Mouse (Mus musculus) lung, adult 2 months (tissue): ENCODE data around the gene Mgrn1.
A peak's percentile ranks its signal among the peaks of the same experiment; 100 is the strongest.

Experiments
- CTCF ChIP-seq: fragments of 200-500 bp; IDR thresholded peaks from 2 replicates; pipeline ENCODE4 v1.5.1; 2011; ENCODE audit warnings: mild to moderate bottlenecking, low read length, control low read depth; ENCODE audit not compliant: insufficient read depth
- POLR2A ChIP-seq: fragments of 200-500 bp; IDR thresholded peaks from 2 replicates; pipeline ENCODE4 v1.6.1; 2011; ENCODE audit warnings: low read depth, mild to moderate bottlenecking, control low read depth, low read length, borderline replicate concordance; ENCODE audit errors: extremely low read depth

DNA sequence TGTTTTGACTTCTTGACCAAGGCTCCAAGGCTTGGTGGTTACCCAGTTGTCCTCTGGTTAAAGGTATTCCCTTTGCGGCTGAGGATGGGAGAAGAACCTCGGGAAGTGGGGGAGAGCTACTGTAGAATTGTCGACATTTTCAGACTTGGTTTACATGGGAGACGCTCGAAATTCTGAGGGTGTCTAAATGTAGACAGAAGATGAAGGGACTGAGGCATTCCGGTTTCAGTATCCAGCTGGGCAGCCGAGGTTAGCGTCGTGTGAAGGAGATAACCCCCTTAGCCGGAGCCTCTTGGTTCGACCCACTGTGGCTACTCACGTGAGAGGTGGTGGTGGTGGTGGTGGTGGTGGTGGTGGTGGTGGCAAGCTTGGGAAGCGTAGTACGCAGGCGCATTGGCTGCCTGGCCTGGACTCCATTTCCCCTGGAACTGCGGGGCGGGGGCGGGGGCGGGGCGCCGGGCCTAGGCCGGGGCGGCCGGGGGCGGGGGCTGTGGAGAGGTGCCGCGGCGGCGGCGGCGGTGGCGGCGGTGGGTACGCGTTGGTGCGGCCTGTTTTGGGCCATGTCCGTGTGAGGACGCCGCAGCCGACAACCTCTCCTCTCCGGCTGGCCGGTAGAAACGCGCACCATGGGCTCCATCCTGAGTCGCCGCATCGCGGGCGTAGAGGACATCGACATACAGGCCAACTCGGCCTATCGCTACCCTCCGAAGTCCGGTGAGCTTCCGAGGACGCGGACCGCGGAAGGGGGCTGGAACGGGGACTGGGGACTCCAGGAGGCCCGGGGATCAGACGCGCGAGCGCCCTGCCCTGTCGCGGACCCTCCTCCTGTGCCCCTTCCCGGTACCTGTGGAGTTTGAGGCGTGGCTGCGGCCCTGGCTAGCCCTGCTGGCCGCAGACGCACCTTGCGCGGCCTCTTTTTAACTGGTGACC, at the start of gene Mgrn1:
- TF ChIP-seq CTCF (no peak), POLR2A (peak; percentile 39; the same call in 1 of the 2 replicates)
